Comparison of ENCODE assay signal across 9 mouse cellular contexts in genomic region chr12:85497310-85498135, GRCm38 (mm10). TPM values are rescaled to one million over a fixed set of nuclear protein-coding genes. Genes with fewer than 3 reads are reported as not detected.
DNase-seq lines count a peak whose midpoint lies in the region; ATAC-seq and TF ChIP-seq lines count a peak whose summit lies in the region.
"Had no signal": no experiment of that assay in that cellular context is flagged by ENCODE, and none has a peak within 500 bp of the region (broad histone marks: within the 10 kb centered on the region; RNA-seq: fewer than 3 reads in every experiment).

No protein-coding gene starts in this region.

- TF ChIP-seq RAD21 in CH12.LX (IDR thresholded peaks at IDR 0.05; ENCODE audit: low read depth, low read length): no peak

- no peaks in the 10 kb centered on the region for H3K27me3 ChIP-seq in CH12.LX (replicated peaks)
- no peaks in the 10 kb centered on the region for H3K27me3 ChIP-seq in lung, embryonic 14.5 days (ENCODE audit: insufficient read depth, low read length)
- H3K27me3 ChIP-seq in kidney, embryonic 16.5 days (ENCODE audit: insufficient read depth, low read length): no peaks in the 10 kb centered on the region
- peaks cover 6% of the 10 kb centered on the region; the same call in 1 of the 2 replicates for H3K27me3 ChIP-seq in forebrain, embryonic 12.5 days
- H3K27me3 ChIP-seq: embryonic facial prominence, embryonic 12.5 days; neural tube, embryonic 13.5 days had no signal

- H3K27ac ChIP-seq in CH12.LX (ENCODE audit: insufficient read depth, low read depth): no peak overlapping the region
- H3K27ac ChIP-seq in lung, embryonic 14.5 days (ENCODE audit: low read depth): no peak overlapping the region
- H3K27ac ChIP-seq in kidney, embryonic 16.5 days (ENCODE audit: low read length): no peak overlapping the region
- H3K27ac ChIP-seq in forebrain, embryonic 12.5 days: no peak overlapping the region
- H3K27ac ChIP-seq: embryonic facial prominence, embryonic 12.5 days; neural tube, embryonic 13.5 days had no signal

- no peaks in the 10 kb centered on the region for H3K36me3 ChIP-seq in CH12.LX (replicated peaks in 1 of 2; ENCODE audit: control insufficient read depth in 1 of 2, insufficient read depth in 1 of 2, low read length in 1 of 2)
- H3K36me3 ChIP-seq in lung, embryonic 14.5 days (ENCODE audit: insufficient read depth): no peaks in the 10 kb centered on the region
- H3K36me3 ChIP-seq in kidney, embryonic 16.5 days (ENCODE audit: insufficient read depth, low read length): no peaks in the 10 kb centered on the region
- H3K36me3 ChIP-seq in forebrain, embryonic 12.5 days (replicated peaks): no peaks in the 10 kb centered on the region
- H3K36me3 ChIP-seq: embryonic facial prominence, embryonic 12.5 days; neural tube, embryonic 13.5 days had no signal

- peaks cover 17% of the 10 kb centered on the region for H3K9me3 ChIP-seq in CH12.LX (replicated peaks; ENCODE audit: low read length)
- 0 out of 2 replicates have a peak, but pooled peaks cover 6% of the 10 kb centered on the region for H3K9me3 ChIP-seq in lung, embryonic 14.5 days (ENCODE audit: low read depth, low read length)
- peaks cover 5% of the 10 kb centered on the region; the same call in 1 of the 2 replicates for H3K9me3 ChIP-seq in kidney, embryonic 16.5 days (ENCODE audit: low read length)
- H3K9me3 ChIP-seq in forebrain, embryonic 12.5 days: 0 out of 2 replicates have a peak, but pooled peaks cover 3% of the 10 kb centered on the region
- H3K9me3 ChIP-seq: embryonic facial prominence, embryonic 12.5 days had no signal

- ATAC-seq in lung, embryonic 14.5 days (ENCODE audit: insufficient read depth): 0 out of 2 replicates have a peak, but pooled peaks have one; percentile 40
- ATAC-seq in kidney, embryonic 16.5 days (ENCODE audit: low FRiP score, low TSS enrichment): no peak
- ATAC-seq in forebrain, embryonic 12.5 days (ENCODE audit: low FRiP score): no peak

- peak; percentile 81 for DNase-seq in 416B (ENCODE audit: low read depth)
- DNase-seq in CH12.LX (ENCODE audit: extremely low read depth): peak; percentile 60
- peak; percentile 64 to 68 for DNase-seq in heart, adult 9 months (ENCODE audit: low spot score in 2 of 2)
- DNase-seq in lung, embryonic 14.5 days: peak; percentile 24
- no peak for DNase-seq in layer of hippocampus, adult 18-20 months (ENCODE audit: low spot score in 2 of 2)

- in situ Hi-C loops in CH12.LX (cut with MboI; ENCODE audit: low pct_ligation_motif_present, low pct_unique_long_range_greater_than_20kb, low sequenced_read_pairs): loop anchor here (25.0 kb wide), 1 partner anchor 335 kb away; the partner anchor contains the start of gene Rps6kl1

- no peak for TF ChIP-seq CTCF in CH12.LX (conservative IDR thresholded peaks at IDR 0.05 in 1 of 2, IDR thresholded peaks at IDR 0.05 in 1 of 2; ENCODE audit: low read depth in 2 of 2, low read length in 2 of 2)
- no peak for TF ChIP-seq CTCF in lung, embryonic 14.5 days (IDR thresholded peaks at IDR 0.05; ENCODE audit: low read depth)

- H3K4me3 ChIP-seq in CH12.LX (replicated peaks in 1 of 3; ENCODE audit: low read depth in 2 of 3, low read length in 2 of 3, poor library complexity in 1 of 3): peak overlapping the region in 1 of 3 experiments; percentile 33
- no peak overlapping the region for H3K4me3 ChIP-seq in lung, embryonic 14.5 days (ENCODE audit: low read depth, low read length)
- no peak overlapping the region for H3K4me3 ChIP-seq in kidney, embryonic 16.5 days (ENCODE audit: low read length)
- H3K4me3 ChIP-seq in forebrain, embryonic 12.5 days (replicated peaks): no peak overlapping the region
- H3K4me3 ChIP-seq: embryonic facial prominence, embryonic 12.5 days; neural tube, embryonic 13.5 days had no signal

- no peak overlapping the region for H3K4me2 ChIP-seq in CH12.LX (ENCODE audit: insufficient read depth, low read depth, poor library complexity, severe bottlenecking)
- H3K4me2 ChIP-seq in lung, embryonic 14.5 days: no peak overlapping the region
- H3K4me2 ChIP-seq in kidney, embryonic 16.5 days (replicated peaks; ENCODE audit: low read depth, low read length): no peak overlapping the region
- no peak overlapping the region for H3K4me2 ChIP-seq in forebrain, embryonic 12.5 days
- H3K4me2 ChIP-seq: embryonic facial prominence, embryonic 12.5 days; neural tube, embryonic 13.5 days had no signal

- WGBS in lung, embryonic 14.5 days: 52% methylated on average over 11 of the region's 11 CpGs
- WGBS in kidney, embryonic 16.5 days: 64% methylated on average over 11 of the region's 11 CpGs
- 70% methylated on average over 11 of the region's 11 CpGs for WGBS in forebrain, embryonic 12.5 days

- TF ChIP-seq EP300 in CH12.LX (IDR thresholded peaks at IDR 0.05; ENCODE audit: low read length): 0 out of 2 replicates have a peak, but pooled peaks have one; percentile 19

- no peak for TF ChIP-seq POLR2A in CH12.LX (IDR thresholded peaks at IDR 0.05; ENCODE audit: low read depth, low read length)

- no peak overlapping the region for H3K9ac ChIP-seq in CH12.LX (ENCODE audit: insufficient read depth, low read depth)
- H3K9ac ChIP-seq in lung, embryonic 14.5 days: no peak overlapping the region
- no peak overlapping the region for H3K9ac ChIP-seq in kidney, embryonic 16.5 days (replicated peaks; ENCODE audit: low read length)
- no peak overlapping the region for H3K9ac ChIP-seq in forebrain, embryonic 12.5 days
- H3K9ac ChIP-seq: embryonic facial prominence, embryonic 12.5 days; neural tube, embryonic 13.5 days had no signal

- dilution Hi-C loops in CH12.LX (cut with MboI; ENCODE audit: extremely low pct_ligation_motif_present, extremely low pct_unique_long_range_greater_than_20kb, low sequenced_read_pairs): no loop called here

- H3K4me1 ChIP-seq in CH12.LX (ENCODE audit: control insufficient read depth in 1 of 2, insufficient read depth in 2 of 2): peaks cover 3 to 25% of the 10 kb centered on the region in 2 experiments; a peak in 3 of 4 replicates
- H3K4me1 ChIP-seq in lung, embryonic 14.5 days (ENCODE audit: insufficient read depth): no peaks in the 10 kb centered on the region
- no peaks in the 10 kb centered on the region for H3K4me1 ChIP-seq in kidney, embryonic 16.5 days (ENCODE audit: insufficient read depth, low read length)
- H3K4me1 ChIP-seq in forebrain, embryonic 12.5 days: no peaks in the 10 kb centered on the region
- H3K4me1 ChIP-seq: embryonic facial prominence, embryonic 12.5 days had no signal

- no peaks in the 10 kb centered on the region for H3K79me2 ChIP-seq in CH12.LX (replicated peaks; ENCODE audit: control insufficient read depth, extremely low read depth, insufficient read depth, poor library complexity, severe bottlenecking)

TF ChIP-seq in CH12.LX, 34 proteins besides CTCF, POLR2A, EP300 and RAD21:
- TF ChIP-seq TCF12 (IDR thresholded peaks at IDR 0.05; ENCODE audit: low read depth, low read length) (peak; percentile 51; the same call in 1 of the 2 replicates), USF1 (IDR thresholded peaks at IDR 0.05; ENCODE audit: low read depth, low read length) (no peak), BHLHE40 (IDR thresholded peaks at IDR 0.05; ENCODE audit: low read depth, low read length) (0 out of 2 replicates have a peak, but pooled peaks have one; percentile 17), ETS1 (conservative IDR thresholded peaks at IDR 0.05; ENCODE audit: low read depth, low read length) (peak; percentile 82), ELF1 (IDR thresholded peaks at IDR 0.05; ENCODE audit: low read depth, low read length) (0 out of 2 replicates have a peak, but pooled peaks have one; percentile 15), ZMIZ1 (IDR thresholded peaks at IDR 0.05; ENCODE audit: low read depth, low read length) (no peak), ZC3H11A (IDR thresholded peaks at IDR 0.05; ENCODE audit: low read depth, low read length) (no peak), MEF2A (IDR thresholded peaks at IDR 0.05; ENCODE audit: borderline replicate concordance, low read depth, low read length) (no peak), HCFC1 (IDR thresholded peaks at IDR 0.05; ENCODE audit: low read depth, low read length) (no peak; the same call in 1 of the 2 replicates), SMC3 (IDR thresholded peaks at IDR 0.05; ENCODE audit: low read depth, low read length) (no peak), MXI1 (IDR thresholded peaks at IDR 0.05; ENCODE audit: low read depth, low read length) (peak; percentile 52; the same call in 1 of the 2 replicates), CHD2 (IDR thresholded peaks at IDR 0.05; ENCODE audit: low read length) (no peak)

RNA-seq across cellular contexts. Expression of gene Fos, which starts 23.8 kb away (rescaled TPM):
- 0.17 and 0.21 TPM in 2 replicates for total RNA-seq in CH12.LX (2012; rRNA removed)
- 0.20 and 0.76 TPM in 2 replicates for total RNA-seq in CH12.LX (2014; rRNA removed)
- 0.11 and 0.26 TPM in 2 replicates for polyA plus RNA-seq in CH12.LX (2012; ENCODE audit: insufficient read length, low read depth)
- 3.7 and 3.8 TPM in 2 replicates for polyA plus RNA-seq in lung, embryonic 14.5 days (2014; fragmentation: Nextera tagmentation; extraction: Ambion mirVana)
- polyA plus RNA-seq in kidney, embryonic 16.5 days (2015; fragmentation: Nextera tagmentation; extraction: Ambion mirVana): 2.7 and 3.5 TPM in 2 replicates
- 10 to 100 TPM; 26.1 to 28.2 TPM for total RNA-seq in layer of hippocampus, adult 18-20 months (2021)
- 0.80 and 1.1 TPM in 2 replicates for polyA plus RNA-seq in forebrain, embryonic 12.5 days (2016; fragmentation: Nextera tagmentation; extraction: Ambion mirVana)

Comparison
In these comparisons a context has a peak if more than half of its experiments do, and no peak if none do; other contexts are left out.
1. DNase-seq: peak in 416B (single experiment), CH12.LX (single experiment), heart, adult 9 months (2 of 2) and lung, embryonic 14.5 days (single experiment); none in layer of hippocampus, adult 18-20 months (0 of 2).